Mouse (Mus musculus) CD8-positive naive resting alpha-beta T cell, adult 57 days (primary cell): ENCODE results near the gene Stra8. TPM values are rescaled to one million over a fixed set of nuclear protein-coding genes. Genes with fewer than 3 reads are reported as not detected.

Experiments used
- total RNA-seq: library from RNA; stranded (reverse); gene quantifications from one replicate; pipeline ENCODE4 v1.2.4, GENCODE M21; 2023

The Stra8 gene
- total RNA-seq: not detected

DNA sequence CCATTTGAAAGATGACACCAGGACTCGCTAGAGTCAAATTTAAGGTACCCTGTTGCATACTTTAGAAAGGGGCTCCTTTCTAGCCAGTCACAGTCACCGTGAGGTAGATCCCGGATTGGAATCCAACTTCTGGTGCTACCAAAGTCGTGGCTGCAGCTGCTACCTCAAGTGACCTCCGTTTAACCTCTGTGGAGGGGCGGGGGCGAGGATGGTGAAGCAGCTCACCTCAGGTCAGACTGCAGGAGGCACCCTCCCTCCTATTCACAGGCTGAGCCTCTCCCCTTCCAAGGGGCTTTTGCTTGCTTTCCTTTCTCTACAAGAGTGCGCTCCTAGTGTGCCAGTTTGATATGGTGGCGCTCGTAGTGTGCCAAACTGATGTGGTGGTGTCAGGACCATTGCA lies at the start of gene Stra8:
TSS of gene Stra8 (plus strand) at position 208 of the 400 bp plus-strand sequence.

DNA sequence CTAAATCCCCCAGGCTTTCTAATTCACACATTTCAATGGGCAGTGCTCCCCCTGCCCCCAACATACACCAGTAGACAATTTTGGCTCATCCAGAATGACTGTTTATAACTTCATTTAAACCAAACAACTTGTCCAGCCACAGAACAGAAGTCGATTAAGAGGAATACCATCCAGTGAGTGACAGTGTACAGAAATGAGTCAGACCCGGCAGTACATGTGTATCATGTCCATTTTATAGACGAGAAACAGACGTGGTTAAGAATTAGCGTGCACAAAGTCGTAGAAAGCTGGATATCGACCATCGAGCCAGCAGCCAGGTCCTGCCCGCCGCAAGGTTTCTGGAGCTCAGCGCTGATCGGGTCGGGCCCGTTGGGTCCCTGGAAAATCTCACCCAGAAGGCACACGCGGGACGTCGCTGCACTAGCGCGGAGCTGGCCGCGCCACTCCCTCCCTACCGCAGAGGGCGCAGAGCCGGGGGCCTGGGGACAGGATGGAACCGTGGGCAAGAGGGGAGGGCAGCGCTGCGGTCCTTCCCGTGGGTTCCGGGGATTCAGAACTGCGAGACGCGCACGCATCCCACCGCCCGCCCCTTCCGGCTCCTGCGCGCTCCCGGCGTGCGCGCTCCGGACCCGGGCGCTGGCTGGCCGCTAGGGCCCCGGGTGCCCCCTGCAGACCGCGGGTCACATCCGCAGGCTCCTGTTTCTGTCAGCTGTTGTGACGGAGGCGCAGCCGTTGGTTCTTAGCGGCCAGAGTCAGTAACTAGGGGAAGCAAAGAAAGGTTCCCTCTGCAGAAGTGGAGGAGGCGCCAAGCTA lies 42.2 kb upstream of the Stra8 start, which contains the start of gene Cyren:
TSS of gene Cyren (minus strand) at position 552 of the 813 bp plus-strand sequence.

DNA sequence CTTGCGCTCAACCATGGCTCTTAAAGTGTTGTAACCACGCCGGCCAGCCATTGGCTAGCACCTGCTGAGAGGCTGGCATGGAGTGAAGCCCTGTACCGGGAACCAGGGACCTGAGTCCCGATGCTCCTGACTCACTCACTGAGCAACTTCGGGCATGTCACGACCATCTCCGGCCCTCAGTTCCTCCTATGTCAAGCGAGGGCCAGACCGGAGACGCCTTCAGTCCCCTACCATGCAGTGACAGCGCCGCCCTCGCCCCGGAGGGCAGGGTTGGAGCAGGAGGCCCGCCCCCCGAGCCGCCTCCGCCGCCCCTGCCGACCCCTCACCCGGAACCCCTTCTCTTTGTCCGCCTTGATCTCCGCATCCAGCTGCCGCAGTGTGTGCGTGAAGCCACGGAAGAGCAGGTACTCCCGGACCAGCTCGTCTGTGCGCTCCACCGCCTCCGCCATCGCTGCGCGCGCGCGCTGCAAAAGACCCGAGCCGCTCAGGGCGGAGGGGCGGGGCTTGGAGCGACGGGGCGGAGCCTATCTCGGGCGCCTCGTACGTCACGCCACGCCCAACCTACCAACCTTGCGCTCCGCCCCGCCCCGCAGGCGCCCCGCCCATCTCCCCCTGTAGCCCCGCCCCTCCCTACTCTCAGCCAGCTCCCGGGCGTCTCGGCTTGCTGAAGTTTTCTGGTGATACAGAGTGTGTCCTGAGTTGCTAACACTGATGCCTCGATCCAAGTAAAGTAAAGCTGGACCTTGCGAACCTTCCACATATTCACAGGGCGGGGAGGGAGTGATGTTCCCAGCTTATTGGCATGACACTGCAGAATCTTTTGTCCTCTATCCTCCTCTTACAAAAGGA lies 9.4 kb upstream of the Stra8 start, which contains the start of gene Wdr91:
TSS of gene Wdr91 (minus strand) at position 506 of the 849 bp plus-strand sequence.

DNA sequence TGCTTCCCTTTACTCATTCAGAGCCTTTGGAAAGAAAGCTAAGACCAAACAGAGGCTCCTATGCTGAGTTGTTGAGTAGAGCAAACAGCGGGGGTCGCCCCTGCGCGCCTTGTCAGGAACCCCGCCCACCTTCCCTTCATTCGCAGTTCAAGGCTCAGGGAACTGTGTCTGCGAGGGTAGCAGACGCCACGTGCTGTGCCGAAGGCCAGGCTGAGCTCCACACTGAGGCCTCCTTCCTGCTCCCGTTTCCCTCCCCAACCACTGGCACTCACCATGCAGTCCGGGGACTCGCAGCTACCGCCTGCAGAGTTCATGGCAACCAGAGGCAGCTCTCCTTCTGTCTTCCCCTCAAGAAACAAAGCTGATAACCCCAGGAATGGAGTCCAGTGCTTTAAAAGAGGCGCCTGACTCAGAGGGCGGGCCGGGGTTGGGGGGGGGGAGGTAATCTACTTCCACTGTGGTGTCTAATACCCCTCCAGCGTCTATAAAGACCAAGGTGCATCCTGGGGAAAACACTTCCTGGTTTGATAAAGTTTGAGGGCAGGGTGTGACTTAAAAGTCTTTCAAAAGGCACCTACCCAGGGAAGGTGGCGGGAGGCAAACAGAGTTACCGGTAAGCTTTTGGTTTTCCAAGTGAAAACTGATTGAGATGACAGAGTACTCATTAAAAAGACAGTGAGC lies 68.3 kb downstream of the Stra8 start, which contains the start of gene Slc23a4:
TSS of gene Slc23a4 (minus strand) at position 324 of the 681 bp plus-strand sequence.

Other genes with a start within 250 kb of the Stra8 start
- gene Agbl3, start 139.7 kb upstream of the Stra8 start, total RNA-seq: 4.1 TPM
- 9.3 TPM for gene Tmem140, start 57.0 kb upstream of the Stra8 start, total RNA-seq
- gene Cyren, start 42.1 kb upstream of the Stra8 start, total RNA-seq: 7.1 TPM
- 47.9 TPM for gene Wdr91, start 9.3 kb upstream of the Stra8 start, total RNA-seq
- 1.5 TPM for gene Slc23a4, start 68.2 kb downstream of the Stra8 start, total RNA-seq
- 50.2 TPM for gene Cnot4, start 213.6 kb downstream of the Stra8 start, total RNA-seq